Mouse (Mus musculus) stomach, postnatal 0 days (tissue): ENCODE measurements around the gene 4931428F04Rik.

Experiments used
- CTCF ChIP-seq: IDR thresholded peaks from 2 replicates; pipeline ENCODE4 v1.5.1; 2016; ENCODE audit warnings: antibody characterized with exemption, low read depth, mild to moderate bottlenecking, moderate library complexity
- EP300 ChIP-seq: optimal IDR thresholded peaks from 2 replicates; pipeline ENCODE3; 2016; ENCODE audit warnings: antibody characterized with exemption

DNA sequence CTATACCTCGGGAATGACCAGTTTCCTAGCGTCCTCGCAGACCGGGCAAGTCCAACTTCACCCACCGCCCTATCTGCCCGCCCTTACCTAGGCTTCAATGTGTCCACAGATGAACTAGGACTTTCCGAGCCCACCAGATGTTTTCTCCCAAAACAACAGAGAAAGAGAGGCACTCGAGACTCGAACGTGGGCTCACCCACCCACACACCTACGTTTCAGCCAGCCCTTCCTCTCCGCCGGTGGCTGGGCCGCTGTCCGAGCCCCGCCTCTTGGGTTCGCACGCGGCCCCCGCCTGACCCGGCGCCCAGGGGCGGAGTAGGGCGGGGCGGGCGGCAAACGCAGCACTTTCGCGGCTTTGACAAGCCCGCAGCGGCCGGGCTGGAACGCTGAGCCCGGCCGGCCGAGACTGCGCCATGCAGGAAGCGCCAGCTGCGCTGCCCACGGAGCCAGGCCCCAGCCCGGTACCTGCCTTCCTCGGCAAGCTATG is 20.2 kb downstream of the 4931428F04Rik start, which contains the start of gene Hsf4:
- TF ChIP-seq EP300 (no peak), CTCF (no peak)
